Mouse (Mus musculus) hindbrain, embryonic 13.5 days (tissue): ENCODE measurements around the gene Large1. TPM values are rescaled to one million over a fixed set of nuclear protein-coding genes. Genes with fewer than 3 reads are reported as not detected.

Experiments
- ATAC-seq: fragments of 200-750 bp; cut with Nextera tagmentation; 2 replicates; pipeline ENCODE4 v1.8.0; 2017; ENCODE audit warnings: moderate TSS enrichment; ENCODE audit not compliant: low FRiP score
- H3K27ac ChIP-seq: fragments of 300-500 bp; sonication (generic); 2 replicates; pipeline ENCODE4 v1.5.1; 2015; ENCODE audit warnings: inconsistent platforms, mild to moderate bottlenecking, moderate library complexity
- H3K27me3 ChIP-seq: fragments of 300-500 bp; sonication (generic); 2 replicates; pipeline ENCODE4 v1.6.1; 2015; ENCODE audit warnings: mild to moderate bottlenecking, inconsistent platforms
- H3K36me3 ChIP-seq: fragments of 300-500 bp; sonication (generic); 2 replicates; pipeline ENCODE4 v1.6.1; 2015; ENCODE audit warnings: mild to moderate bottlenecking, inconsistent platforms
- H3K4me1 ChIP-seq: fragments of 300-500 bp; sonication (generic); replicated peaks from 2 replicates; pipeline ENCODE4 v1.6.1; 2015; ENCODE audit warnings: inconsistent platforms
- H3K4me2 ChIP-seq: fragments of 300-500 bp; sonication (generic); 2 replicates; pipeline ENCODE4 v1.6.1; 2015; ENCODE audit warnings: inconsistent platforms, mild to moderate bottlenecking, moderate library complexity
- H3K4me3 ChIP-seq: fragments of 300-500 bp; sonication (generic); 2 replicates; pipeline ENCODE4 v1.5.1; 2015; ENCODE audit warnings: mild to moderate bottlenecking, inconsistent platforms
- H3K9ac ChIP-seq: fragments of 300-500 bp; sonication (generic); 2 replicates; pipeline ENCODE4 v1.6.1; 2015; ENCODE audit warnings: mild to moderate bottlenecking, inconsistent platforms
- H3K9me3 ChIP-seq: fragments of 300-500 bp; sonication (generic); 2 replicates; pipeline ENCODE4 v1.6.1; 2016; ENCODE audit warnings: inconsistent platforms
- WGBS: fragments of 180-500 bp; shearing (Covaris S2); methylation state at CpG from one replicate; pipeline ENCODE4 v1.1.7; 2015; 5-methylcytosine and 5-hydroxymethylcytosine counted together
- polyA plus RNA-seq: library from polyadenylated mRNA; unstranded; fragments of >200 nt; fragmentation: Nextera tagmentation; extraction: Ambion mirVana; gene quantifications from 2 replicates; pipeline ENCODE4 v1.2.1, GENCODE M21; 2015

Gene Large1
- polyA plus RNA-seq, 1 experiment from 2014 or later = 13.2 TPM

DNA sequence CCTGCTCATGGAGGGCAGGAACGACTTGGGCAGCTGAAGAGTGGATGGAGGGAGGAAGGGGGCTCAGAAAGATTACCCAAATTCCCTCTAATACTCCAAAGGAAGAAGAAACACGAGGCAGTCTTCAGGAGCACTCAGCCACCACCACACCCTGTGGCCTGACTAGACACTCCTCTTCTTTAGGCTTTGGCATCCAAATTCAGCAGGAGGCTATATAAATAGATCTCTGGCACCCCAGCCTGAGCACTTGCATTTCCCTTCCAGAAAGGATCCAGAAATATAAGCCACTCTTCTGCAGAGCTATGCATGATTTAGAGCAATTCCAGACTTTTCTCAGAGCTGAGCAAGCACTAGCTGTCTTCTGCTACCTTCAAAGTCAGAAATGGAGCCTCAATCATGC lies 127.7 kb downstream of the Large1 start:
- Histone ChIP-seq H3K36me3 (no peaks in the 10 kb centered on the region), H3K9ac (no peak overlapping the region), H3K9me3 (no peaks in the 10 kb centered on the region), H3K27me3 (no peaks in the 10 kb centered on the region), H3K4me3 (no peak overlapping the region), H3K4me2 (no peak overlapping the region), H3K4me1 (no peaks in the 10 kb centered on the region), H3K27ac (no peak overlapping the region)
- no peak for ATAC-seq
- 61% methylated on average over 2 of the region's 2 CpGs for WGBS

GRCm38 (mm10) chr8:73219178-73219811 lies 134.0 kb downstream of the Large1 start:
- H3K9ac ChIP-seq = no peak overlapping the region
- no peaks in the 10 kb centered on the region for H3K4me1 ChIP-seq
- H3K4me3 ChIP-seq = no peak overlapping the region
- no peaks in the 10 kb centered on the region for H3K9me3 ChIP-seq
- no peak overlapping the region for H3K4me2 ChIP-seq
- H3K27me3 ChIP-seq = no peaks in the 10 kb centered on the region
- H3K36me3 ChIP-seq = no peaks in the 10 kb centered on the region
- whole genome bisulfite sequencing = 45% methylated on average over 6 of the region's 6 CpGs
- ATAC-seq = no peak
- H3K27ac ChIP-seq = no peak overlapping the region

DNA sequence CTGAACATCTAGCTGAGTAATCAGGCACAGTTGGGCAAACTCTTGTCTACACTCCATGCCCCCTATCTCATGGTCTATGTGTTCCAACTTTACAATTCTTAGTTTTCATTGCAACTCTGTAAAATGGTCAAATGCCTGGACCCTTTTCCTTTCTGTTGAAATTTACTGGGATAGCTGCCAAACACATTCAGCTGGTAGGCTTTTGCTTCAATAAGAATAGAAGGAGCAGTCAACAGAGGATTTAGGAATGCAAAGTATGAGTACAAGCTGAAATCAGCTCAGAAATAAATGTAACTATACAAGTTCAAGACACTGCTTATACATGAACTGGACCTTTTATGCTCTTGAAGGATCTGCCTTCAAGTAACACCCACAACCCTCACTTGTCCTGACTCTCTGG lies 146.5 kb downstream of the Large1 start:
- no peak overlapping the region for H3K4me2 ChIP-seq
- ATAC-seq = no peak

DNA sequence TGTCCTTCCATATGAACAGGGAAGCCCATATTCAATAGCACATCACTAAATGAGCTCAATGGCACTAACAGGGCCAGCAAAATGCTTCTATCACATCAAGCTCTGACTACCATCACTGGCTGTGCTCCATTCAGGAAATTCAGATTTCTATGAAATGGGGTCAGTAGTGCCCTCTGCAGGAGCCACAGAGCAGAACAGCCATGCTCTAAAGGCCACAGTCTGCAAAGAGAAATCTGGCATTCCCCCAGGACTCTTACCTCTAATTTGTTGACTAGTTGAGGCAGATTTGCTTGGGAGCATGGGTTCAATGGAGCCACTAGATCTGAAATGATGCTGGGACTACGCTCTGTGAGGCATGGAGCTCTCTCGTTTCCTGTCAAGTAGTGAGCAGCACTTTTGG lies 151.5 kb downstream of the Large1 start:
- no peak for ATAC-seq
- 85% methylated on average over 2 of the region's 2 CpGs for WGBS

More for the DNA sequence above, 146.5 kb downstream of the Large1 start:
- no peak overlapping the region for H3K27ac ChIP-seq
- no peak overlapping the region for H3K4me3 ChIP-seq
- no peaks in the 10 kb centered on the region for H3K9me3 ChIP-seq
- H3K27me3 ChIP-seq = no peaks in the 10 kb centered on the region
- no peak overlapping the region for H3K9ac ChIP-seq
- H3K36me3 ChIP-seq = no peaks in the 10 kb centered on the region
- no peaks in the 10 kb centered on the region; the same call in 1 of the 2 replicates for H3K4me1 ChIP-seq

DNA sequence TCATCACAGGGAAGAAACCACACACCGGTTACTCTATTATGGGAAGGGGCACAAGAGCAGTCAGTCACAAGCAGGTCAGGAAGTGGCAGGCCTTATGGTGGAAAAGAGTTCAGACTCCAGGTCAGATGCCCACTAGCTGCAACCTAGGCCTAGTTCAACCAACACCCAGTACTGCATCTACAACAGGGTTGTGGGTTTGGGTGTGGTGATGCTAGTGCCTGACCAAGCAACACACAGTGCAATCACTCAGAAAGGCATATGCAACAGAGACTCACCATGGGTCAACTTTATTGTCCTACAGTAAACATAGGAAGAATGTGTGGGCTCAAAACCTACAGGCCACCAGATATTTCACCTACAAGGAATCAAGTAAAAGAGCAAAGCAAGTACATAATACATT lies 155.6 kb downstream of the Large1 start:
- H3K27ac ChIP-seq = no peak overlapping the region
- no peaks in the 10 kb centered on the region for H3K9me3 ChIP-seq
- H3K36me3 ChIP-seq = no peaks in the 10 kb centered on the region
- no peaks in the 10 kb centered on the region for H3K4me1 ChIP-seq
- no peaks in the 10 kb centered on the region for H3K27me3 ChIP-seq
- H3K9ac ChIP-seq = no peak overlapping the region
- no peak overlapping the region for H3K4me2 ChIP-seq
- 97% methylated on average over 1 of the region's 1 CpGs for WGBS
- H3K4me3 ChIP-seq = no peak overlapping the region
- no peak for ATAC-seq

More for the DNA sequence above, 151.5 kb downstream of the Large1 start:
- H3K9ac ChIP-seq = no peak overlapping the region
- no peaks in the 10 kb centered on the region for H3K36me3 ChIP-seq
- no peaks in the 10 kb centered on the region for H3K9me3 ChIP-seq
- no peaks in the 10 kb centered on the region; the same call in 1 of the 2 replicates for H3K4me1 ChIP-seq
- H3K4me3 ChIP-seq = no peak overlapping the region
- no peak overlapping the region for H3K4me2 ChIP-seq
- H3K27ac ChIP-seq = no peak overlapping the region
- H3K27me3 ChIP-seq = no peaks in the 10 kb centered on the region

DNA sequence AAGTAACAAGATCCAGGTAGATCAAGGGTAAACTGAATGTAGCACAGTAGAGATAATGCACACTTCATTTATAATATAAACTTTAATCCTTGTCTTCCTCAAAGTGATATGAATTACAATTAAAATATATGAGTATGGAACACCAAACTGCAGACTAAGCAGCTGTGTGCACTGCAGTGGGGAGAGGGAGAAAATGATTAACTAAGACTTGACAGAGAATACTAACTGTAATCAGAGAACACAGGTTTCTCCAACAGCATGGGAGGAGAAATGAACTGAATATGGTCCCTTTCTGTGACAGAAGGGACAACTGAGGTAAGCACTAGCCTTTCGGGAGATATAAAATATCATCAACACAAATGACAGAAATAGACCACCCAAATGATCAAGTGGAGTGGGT lies 164.7 kb downstream of the Large1 start:
- Histone ChIP-seq H3K4me1 (no peaks in the 10 kb centered on the region), H3K27me3 (no peaks in the 10 kb centered on the region), H3K9ac (no peak overlapping the region), H3K4me3 (no peak overlapping the region), H3K36me3 (no peaks in the 10 kb centered on the region), H3K27ac (no peak overlapping the region), H3K9me3 (no peaks in the 10 kb centered on the region), H3K4me2 (no peak overlapping the region)
- ATAC-seq = no peak
- 93% methylated on average over 1 of the region's 1 CpGs for WGBS

GRCm38 (mm10) chr8:73187381-73187780 lies 166.0 kb downstream of the Large1 start:
- no peaks in the 10 kb centered on the region for H3K4me1 ChIP-seq
- H3K27ac ChIP-seq = no peak overlapping the region
- WGBS = 100% methylated on average over 1 of the region's 1 CpGs
- H3K27me3 ChIP-seq = no peaks in the 10 kb centered on the region
- H3K36me3 ChIP-seq = no peaks in the 10 kb centered on the region
- no peak overlapping the region for H3K9ac ChIP-seq
- no peaks in the 10 kb centered on the region for H3K9me3 ChIP-seq
- no peak overlapping the region for H3K4me2 ChIP-seq
- ATAC-seq = no peak
- no peak overlapping the region for H3K4me3 ChIP-seq

DNA sequence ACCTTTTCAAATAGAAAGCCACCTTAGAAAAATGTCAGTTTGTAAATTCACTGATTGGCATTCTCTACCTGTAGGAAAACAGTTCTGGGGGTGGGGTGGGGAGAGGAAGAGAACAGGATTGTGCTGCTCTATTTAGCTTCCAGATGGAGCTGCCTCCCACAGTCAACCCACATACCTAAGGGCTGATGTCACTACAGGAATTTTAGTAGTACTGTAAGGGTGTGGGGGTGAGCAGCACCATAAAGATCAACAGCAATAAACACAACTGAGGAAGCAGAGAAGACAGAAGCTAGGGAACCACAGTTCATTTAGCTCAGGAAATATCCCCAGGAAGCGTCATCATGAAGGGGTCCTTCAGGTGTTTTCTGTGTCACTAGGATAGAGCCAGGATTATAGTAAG lies 174.9 kb downstream of the Large1 start:
- H3K4me1 ChIP-seq = no peaks in the 10 kb centered on the region
- H3K9ac ChIP-seq = no peak overlapping the region
- no peak overlapping the region for H3K4me3 ChIP-seq
- H3K4me2 ChIP-seq = no peak overlapping the region
- WGBS = 96% methylated on average over 1 of the region's 1 CpGs
- H3K36me3 ChIP-seq = no peaks in the 10 kb centered on the region
- no peak overlapping the region for H3K27ac ChIP-seq
- H3K9me3 ChIP-seq = no peaks in the 10 kb centered on the region
- ATAC-seq = no peak
- H3K27me3 ChIP-seq = no peaks in the 10 kb centered on the region

DNA sequence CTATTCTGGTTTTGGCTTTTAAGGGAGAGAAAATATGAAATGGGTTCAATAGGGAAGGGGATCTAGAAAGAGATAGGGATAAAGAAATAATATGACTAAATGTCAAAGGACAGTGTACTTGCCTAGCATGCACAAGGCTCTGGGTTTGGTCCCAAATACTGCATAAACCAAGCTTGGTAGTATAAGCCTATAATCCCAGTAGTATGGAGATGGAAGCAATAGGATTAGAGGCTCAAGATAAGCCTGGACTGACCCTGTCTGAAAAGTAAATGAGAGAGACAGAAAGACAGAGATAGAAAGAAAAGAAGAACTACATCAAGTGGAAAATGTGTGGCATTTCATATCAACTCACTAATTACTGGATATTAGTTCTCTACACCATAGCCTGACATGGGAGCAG lies 180.7 kb downstream of the Large1 start:
- Histone ChIP-seq H3K4me1 (no peaks in the 10 kb centered on the region), H3K36me3 (no peaks in the 10 kb centered on the region), H3K27me3 (no peaks in the 10 kb centered on the region), H3K4me3 (no peak overlapping the region), H3K27ac (no peak overlapping the region), H3K9ac (no peak overlapping the region), H3K9me3 (no peaks in the 10 kb centered on the region), H3K4me2 (no peak overlapping the region)
- no peak for ATAC-seq

GRCm38 (mm10) chr8:73161994-73162393 lies 191.3 kb downstream of the Large1 start:
- no peaks in the 10 kb centered on the region for H3K4me1 ChIP-seq
- ATAC-seq = no peak
- no peaks in the 10 kb centered on the region for H3K36me3 ChIP-seq
- no peak overlapping the region for H3K4me3 ChIP-seq
- no peak overlapping the region for H3K4me2 ChIP-seq
- H3K9ac ChIP-seq = no peak overlapping the region
- WGBS = 82% methylated on average over 3 of the region's 3 CpGs
- no peaks in the 10 kb centered on the region for H3K9me3 ChIP-seq
- no peaks in the 10 kb centered on the region for H3K27me3 ChIP-seq
- H3K27ac ChIP-seq = no peak overlapping the region

- no peaks in the 10 kb centered on the region for H3K9me3 ChIP-seq
- no peaks in the 10 kb centered on the region for H3K4me1 ChIP-seq
- 96% methylated on average over 1 of the region's 1 CpGs for WGBS
- no peak overlapping the region for H3K4me3 ChIP-seq
- ATAC-seq = no peak
- no peak overlapping the region for H3K27ac ChIP-seq
- H3K4me2 ChIP-seq = no peak overlapping the region
- no peaks in the 10 kb centered on the region for H3K36me3 ChIP-seq
- H3K9ac ChIP-seq = no peak overlapping the region
- H3K27me3 ChIP-seq = no peaks in the 10 kb centered on the region
Measured at GRCm38 (mm10) chr8:73161564-73161963, 191.8 kb downstream of the Large1 start.

DNA sequence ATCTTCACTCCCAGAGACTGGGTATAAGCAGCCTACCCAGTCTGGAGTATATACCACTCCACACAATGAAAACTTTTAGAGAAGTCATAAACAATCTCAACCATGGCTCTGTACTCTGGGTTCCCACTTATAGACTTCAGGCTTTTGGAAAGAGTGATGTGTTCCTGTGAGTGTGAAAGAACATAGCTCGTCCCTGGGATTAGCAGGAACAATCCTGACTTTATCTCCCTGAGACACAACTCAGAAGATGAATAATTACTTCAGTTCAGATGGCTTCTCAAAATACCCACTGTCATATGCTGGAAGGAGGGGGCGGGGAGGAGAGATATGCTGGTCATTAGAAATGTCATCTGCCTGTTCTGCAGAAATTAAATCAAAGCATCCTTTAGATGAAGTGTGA lies 192.4 kb downstream of the Large1 start:
- H3K36me3 ChIP-seq = no peaks in the 10 kb centered on the region
- WGBS = 80% methylated on average over 2 of the region's 2 CpGs
- no peaks in the 10 kb centered on the region for H3K27me3 ChIP-seq
- H3K4me2 ChIP-seq = no peak overlapping the region
- no peak overlapping the region for H3K4me3 ChIP-seq
- H3K9me3 ChIP-seq = no peaks in the 10 kb centered on the region
- no peaks in the 10 kb centered on the region for H3K4me1 ChIP-seq
- no peak overlapping the region for H3K9ac ChIP-seq
- no peak overlapping the region for H3K27ac ChIP-seq
- no peak for ATAC-seq

GRCm38 (mm10) chr8:73147236-73147635 lies 206.1 kb downstream of the Large1 start:
- no peak for ATAC-seq
- no peaks in the 10 kb centered on the region for H3K9me3 ChIP-seq
- no peak overlapping the region for H3K4me2 ChIP-seq
- no peak overlapping the region for H3K4me3 ChIP-seq
- H3K36me3 ChIP-seq = no peaks in the 10 kb centered on the region
- no peak overlapping the region for H3K27ac ChIP-seq
- no peak overlapping the region for H3K9ac ChIP-seq
- 92% methylated on average over 3 of the region's 3 CpGs for WGBS
- H3K27me3 ChIP-seq = no peaks in the 10 kb centered on the region
- H3K4me1 ChIP-seq = peaks cover 11% of the 10 kb centered on the region
